Mouse (Mus musculus) induced T-regulatory cell, adult 2 months (primary cell): Measurements from ENCODE around the gene Nubp1.

Experiments
- DNase-seq: peaks from one replicate; pipeline ENCODE4 v3.0.0-alpha.2; 2012; ENCODE audit warnings: low read depth

The Nubp1 gene

DNA sequence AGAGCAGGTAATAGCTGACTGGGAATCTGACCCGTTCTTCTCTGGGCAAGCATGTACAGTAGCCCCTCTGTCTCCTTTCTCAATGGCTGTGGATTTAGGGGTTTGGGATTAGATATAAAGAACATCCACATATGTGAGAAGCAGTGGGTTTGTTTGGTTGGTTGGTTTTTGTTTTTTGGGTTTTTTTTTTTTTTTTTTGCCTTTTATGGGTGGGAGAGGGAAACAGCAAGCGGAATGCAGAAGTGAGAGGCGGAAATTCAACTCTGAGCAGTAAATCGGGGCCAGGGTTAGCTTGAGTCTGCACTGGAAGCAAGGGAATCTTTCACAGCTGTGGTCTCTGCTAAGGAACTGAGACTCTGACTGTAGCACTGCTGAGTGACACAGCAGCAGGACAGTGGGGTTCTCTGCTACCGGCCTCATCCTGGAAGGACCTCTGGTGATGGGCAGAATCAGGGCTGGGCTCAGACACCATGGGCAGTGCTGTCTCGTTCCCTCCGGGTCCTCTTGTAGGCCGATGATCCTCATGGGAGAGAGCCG is 6.0 kb downstream of the Nubp1 start:
- no peak for DNase-seq

DNA sequence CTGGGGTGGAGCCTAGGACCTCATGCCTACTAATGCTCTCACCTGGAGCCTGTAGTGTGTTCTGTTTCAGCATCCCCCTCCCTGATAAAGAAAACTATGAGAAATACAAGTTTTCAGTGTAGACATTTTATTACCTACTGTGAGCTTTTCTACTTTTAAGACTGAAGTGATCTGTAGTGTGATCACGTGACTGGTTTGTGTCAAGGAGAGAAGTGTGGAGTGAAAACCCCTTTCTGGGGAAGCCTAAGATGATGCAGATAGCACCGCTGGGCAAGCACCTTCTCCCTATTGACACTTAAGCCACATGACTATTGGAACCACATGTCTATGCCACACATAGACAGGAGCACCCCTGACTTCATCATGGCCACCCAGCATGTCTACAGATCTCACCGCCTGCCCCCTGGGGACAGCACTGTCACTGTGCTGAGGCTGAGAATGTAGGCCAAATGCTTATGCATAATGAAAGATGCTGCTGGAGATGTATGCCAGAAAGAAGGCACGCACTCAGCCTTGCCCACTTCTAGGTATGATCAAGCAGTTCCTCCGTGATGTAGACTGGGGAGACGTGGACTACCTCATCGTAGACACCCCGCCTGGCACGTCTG is 8.8 kb downstream of the Nubp1 start:
- no peak for DNase-seq

DNA sequence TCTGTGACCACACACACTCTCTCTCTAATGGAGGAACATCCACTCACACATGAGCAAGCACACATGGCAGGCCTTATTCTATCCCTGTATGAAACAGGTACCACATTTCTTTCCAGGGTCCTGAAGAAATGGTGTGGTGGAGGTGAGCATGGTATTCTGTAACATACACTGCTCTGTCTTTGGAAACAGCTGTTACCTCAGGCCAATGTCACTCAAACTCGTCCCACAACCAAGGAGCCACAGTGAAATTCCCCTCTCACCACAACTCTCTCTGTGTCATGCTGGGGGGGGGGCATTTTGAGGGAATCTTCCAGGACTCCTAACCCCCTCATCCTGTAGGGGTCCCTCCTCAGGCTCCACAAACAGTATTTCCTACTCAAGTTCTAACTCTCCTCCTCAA is 20.2 kb downstream of the Nubp1 start:
- DNase-seq = no peak

DNA sequence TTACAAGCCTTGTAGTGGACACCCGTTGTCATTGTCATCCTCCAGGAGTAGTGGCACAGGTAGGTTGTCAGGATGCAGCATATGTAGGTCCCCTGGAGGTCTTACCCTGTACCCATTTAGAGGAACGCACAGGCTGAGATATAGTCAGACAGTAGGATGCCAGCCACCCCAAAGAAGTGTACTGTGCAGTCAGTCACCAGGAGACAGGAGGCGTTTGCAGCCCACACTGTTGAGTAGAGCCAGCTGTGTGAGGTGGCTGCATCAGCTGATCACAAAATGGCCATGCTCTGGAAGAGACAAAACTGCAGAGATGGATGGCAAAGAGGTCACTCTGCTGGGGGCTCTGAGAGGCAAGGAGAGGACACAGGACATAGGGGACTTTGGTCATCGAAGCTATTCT is 20.6 kb downstream of the Nubp1 start:
- no peak for DNase-seq

DNA sequence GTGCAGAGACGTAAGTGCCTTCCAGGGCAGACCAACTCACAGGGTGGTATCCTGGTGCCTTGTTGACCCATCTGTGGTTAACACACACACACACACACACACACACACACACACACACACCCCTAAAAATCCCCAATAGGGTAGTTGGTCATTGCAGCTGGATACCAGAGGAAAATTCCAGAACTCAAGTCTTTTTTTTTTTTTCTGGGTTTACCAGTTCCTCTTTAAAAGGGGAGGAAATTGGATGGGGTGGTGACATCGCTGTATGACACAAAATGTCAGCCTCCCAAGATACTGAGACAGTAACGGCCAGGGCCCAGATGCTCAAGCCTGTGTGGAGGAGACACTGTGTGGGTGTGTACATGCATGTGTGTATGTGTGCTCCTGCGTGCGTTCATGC is 21.6 kb downstream of the Nubp1 start:
- DNase-seq = no peak

DNA sequence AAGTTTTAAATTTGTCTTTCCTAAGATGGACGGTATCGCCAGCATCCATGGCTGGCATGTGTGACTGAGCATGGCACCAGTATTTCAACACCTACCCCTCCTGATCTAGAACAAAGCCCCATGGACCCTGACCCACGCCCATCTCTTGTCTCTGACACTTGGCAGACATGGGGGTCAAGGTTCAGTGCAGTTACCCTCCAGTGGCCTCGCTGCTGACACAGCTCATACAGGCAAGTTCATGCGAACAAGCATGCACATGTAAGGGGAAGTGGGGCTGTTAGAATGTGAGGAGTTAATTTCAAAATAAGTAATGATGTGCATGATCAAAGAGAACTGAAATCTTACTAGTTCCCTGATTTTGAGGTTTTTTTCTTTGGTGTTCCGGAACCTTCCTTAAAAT is 24.4 kb downstream of the Nubp1 start:
- DNase-seq = no peak

DNA sequence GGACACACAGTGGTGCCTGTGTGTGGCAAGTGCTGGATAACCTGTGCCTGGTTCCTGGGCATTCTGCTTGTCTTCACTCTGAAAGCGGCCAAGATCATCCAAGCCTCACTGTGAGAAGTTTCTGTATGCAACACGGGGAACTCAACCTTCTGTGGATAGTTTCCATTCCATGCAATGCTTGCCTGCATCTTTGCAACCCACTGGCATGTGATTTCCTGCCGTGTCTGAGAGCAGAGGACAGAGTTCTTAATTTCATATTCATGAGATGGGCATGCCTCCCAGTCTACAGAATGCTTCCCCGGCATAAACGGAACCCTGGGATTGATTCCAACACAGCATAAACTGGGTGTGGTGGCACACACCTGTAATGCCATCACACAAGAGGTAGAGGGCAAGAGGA is 26.3 kb downstream of the Nubp1 start:
- no peak for DNase-seq

DNA sequence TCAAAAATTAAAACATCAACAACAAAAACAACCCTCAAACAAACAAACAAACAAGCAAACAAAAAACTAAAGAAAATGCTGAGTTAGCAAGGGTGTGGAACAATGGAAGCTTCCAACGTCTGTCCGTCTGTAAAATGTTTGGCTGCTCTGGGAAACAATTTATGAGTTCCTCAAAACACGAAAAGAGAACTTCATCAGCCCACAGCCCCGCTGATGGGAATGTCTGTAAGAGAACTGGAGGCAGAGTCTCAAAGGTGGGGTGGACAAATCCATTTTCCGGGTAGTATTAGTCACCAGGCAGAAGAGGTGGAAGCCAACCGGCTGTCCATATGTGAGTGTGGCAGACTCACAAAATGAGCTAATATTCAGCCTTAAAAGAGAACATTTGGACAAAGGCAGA is 29.6 kb downstream of the Nubp1 start:
- DNase-seq = no peak

DNA sequence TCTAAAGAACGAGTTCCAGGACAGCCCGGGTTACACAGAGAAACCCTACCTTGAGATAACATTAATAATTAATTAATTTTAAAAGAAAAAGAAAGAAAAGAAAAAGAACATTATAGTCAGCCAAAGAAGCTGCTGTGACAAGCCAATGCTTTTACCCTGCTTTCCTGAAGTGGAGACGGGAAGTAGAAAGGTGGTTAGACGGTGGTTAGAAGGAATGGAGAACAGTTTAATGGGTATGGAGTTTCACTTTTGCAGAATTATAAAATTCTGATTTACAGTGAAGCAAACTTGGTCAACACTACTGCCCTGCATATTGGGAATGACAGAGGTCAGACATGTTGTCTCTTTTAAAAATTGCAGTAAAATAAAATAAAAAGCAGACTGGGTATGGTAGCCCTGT is 30.0 kb downstream of the Nubp1 start:
- DNase-seq = no peak

DNA sequence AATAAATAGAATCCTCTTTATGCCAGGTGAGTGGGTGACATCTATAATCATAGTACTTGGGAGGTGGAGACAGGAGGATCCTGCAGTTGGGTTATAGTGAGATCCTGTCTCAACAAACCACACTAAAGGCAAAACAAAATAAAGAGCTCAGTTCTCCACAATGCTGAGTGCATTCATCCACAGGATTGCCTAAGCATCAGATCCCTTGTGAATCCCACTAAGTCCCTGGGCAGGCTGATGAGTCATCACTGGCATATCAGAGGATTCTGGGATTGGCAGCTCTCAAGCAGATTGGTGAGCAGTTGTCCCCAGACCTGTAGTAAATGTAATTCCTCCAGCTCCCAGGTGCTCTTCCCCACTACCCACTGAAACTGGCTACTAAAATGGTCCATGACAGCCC is 32.0 kb downstream of the Nubp1 start:
- no peak for DNase-seq

DNA sequence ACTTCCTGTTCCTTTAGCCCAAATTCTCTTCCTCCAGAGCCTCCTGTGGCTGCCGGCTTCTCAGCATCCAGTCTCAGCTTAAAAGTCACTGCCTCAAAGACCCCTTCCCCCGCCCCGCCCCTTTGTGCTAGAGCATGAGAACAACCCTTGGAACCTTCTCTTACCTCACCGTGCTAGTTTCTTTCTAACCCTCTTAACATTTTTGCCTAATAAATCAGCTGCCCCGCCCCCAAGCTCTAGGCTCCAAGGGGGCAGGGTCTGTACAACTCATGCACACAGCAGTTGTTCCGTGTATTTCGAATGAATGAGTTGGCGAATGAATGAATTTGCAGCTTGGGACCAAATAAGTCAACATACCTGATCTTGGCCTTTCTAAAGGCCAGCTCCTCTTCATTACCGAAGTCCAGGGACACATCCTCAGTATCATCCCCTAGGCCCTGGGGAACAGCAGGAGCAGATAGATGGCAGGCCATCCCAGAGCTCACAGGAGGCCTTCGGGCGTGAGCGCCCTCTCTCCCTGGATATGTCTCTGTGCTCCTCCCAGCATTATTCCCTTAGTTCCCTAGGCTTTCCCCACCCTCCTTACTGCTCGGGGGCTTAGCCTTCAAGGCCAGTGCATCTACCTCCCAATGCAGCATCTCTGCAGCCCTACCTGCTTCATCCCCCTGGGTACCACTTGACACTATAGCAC is 35.0 kb downstream of the Nubp1 start:
- no peak for DNase-seq

DNA sequence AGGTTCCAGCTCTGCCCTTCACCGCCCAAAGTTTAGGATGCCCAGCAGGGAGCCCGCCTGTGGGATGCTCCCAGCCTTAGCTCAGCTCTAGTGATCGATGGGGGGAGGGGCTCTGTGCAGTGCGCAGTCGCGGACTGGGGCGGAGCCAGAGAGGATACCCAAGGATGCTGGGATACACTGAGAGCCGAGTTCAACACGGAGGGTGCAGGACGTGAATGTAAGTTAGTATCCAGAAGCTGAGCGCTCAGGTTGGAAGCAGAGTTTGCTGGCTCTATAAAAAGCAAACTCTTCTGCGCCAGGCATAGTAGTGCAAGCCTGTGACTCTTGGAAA is 35.5 kb downstream of the Nubp1 start, which contains the start of gene Tvp23a:
Gene Tvp23a, minus strand, starts transcription at position 99 of the 331 bp plus-strand sequence.
- DNase-seq = no peak

DNA sequence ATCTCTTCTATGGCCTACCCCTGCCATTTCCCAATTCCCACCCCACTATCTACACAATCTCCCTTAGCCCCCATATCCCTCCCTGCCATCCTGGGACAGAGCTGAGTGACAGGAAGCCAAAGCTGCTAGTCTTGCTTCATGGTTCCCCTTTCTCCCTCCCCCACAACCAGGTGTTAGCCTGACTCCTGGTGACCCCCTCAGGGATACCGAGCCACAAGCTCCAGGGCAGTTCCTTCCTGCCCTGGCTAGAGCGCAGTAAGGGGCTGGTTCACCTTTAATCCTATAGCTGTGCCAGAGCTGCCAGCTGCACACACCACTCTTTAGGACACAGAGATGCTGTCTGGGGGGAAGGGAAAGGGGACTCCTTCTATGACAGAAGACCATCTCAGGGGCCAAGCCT is 36.0 kb downstream of the Nubp1 start:
- DNase-seq = no peak

DNA sequence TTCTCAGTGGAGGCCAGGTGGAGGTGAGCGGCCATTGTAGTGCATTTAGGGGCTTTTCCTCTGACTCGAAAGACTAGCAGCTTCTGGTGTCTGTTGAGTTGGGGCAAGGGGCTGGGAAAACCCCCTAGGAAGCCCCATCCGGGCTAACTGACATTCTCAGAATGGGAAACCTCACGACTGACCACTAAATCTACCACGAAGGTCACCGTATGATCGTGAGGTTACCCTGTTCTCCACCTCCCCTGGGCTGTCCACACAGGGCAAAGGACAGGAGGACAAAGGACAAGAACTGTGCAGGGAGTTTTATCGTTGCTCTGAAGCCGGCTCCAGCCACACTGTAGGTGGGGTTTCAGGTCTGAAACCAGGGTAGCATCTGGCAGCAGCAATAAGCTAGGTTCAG is 37.2 kb downstream of the Nubp1 start:
- DNase-seq = peak; percentile 30

DNA sequence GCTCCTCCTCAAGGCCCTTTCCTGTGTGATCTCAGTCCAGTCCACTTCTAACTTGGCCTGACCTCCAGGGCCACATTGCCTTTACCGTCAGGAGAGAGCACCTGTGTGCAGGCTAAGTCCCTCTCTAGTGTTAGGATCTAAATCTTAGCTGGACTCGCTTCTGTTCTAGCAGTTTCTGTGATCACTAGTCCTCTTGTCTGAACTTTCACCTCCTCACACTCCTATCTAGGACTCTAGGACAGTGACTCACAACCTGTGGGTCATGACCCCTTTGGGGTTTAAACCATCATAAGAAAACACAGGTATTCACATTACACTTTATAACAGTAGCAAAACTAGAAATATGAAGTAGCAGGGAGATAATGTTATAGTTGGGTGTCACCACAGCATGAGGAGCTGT is 40.2 kb downstream of the Nubp1 start:
- no peak for DNase-seq

DNA sequence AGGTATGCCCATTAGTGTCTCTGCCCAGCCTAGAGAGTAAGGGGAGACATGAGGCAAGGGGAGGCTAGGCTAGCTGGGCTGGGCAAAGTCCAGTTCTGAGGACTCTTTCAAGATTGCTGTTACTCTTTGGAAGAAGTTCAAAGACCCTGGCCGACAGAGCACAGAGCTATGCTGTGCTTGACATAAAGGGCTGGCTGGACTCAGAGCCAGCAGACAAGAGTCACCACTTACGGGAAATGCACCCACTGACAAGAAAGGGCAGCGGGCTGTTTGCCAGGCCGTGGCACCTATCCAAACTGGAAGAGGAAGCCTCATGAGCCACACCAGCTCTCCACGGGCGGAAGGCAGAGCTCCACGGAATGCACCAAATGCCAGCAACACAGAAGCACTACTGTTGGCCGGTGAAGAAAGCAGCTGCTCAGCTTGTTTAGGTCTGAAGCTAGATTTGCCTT is 40.7 kb downstream of the Nubp1 start:
- DNase-seq = no peak

DNA sequence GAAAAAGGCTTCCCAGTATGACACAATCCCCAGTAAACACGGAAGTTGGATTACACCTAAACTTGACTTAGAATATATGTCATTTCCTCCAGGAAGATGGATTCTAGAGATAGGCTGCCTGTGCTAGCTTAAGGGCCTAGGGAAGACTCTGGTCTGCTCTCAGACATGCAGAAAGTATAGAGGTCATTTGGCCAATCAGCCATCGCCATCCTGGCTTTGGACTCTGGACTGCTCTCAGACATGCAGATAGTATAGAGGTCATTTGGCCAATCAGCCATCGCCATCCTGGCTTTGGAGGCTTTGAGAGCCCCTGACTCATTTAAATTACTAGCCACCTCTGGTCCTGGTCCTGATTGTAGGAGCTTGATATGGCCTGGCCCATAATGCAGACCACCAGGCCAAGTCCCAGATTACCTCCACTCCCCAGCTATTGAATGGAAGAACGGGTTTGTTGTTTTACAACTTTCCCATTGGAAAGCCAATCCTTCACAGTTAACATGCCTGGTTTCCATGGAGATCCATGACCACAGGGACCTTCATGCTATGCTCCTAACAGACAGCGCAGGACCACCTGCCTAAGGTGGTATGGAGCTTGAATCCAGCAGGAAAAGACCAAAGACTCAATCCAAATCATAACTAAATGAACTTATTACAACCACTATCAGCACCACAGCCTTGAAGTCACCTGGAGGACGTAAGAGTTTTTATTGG is 42.3 kb downstream of the Nubp1 start:
- no peak for DNase-seq

DNA sequence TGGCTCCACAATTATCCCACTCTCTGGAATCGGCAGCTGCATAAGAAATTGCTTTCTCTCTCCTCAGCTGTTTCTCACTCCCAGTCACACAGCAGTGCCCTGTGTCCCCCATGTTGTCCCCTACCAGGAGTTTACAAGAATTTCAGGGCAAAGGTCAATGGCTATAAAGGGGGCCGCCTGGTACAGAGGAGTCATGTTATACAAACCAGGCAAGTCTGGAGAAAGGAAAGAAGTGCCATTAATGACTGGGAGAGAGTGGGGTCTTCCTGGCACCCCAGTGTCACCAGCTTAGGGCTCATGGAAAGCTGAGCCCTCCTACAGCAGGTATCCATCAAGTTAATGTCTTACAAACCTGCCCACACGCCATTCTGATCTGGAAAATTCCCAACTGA is 42.8 kb downstream of the Nubp1 start:
- DNase-seq = no peak

DNA sequence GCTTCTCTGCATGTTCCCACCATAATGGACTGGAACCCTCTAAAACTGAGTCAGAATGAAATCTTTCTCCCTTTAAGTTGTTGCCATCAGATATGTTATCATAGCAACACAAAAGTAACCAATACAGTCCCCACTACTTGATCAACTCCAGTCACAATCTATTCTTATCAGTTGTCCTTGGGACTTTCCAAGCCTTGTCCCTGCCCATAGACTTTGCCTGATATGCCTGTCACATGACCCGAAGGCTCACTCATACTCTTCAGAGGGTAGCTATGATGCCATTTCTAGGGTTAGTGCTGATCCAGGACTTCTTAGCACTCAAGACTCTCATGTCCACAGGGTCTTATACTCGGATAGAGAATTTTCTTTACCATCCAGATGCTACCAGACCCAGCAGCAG is 48.4 kb downstream of the Nubp1 start:
- DNase-seq = no peak

DNA sequence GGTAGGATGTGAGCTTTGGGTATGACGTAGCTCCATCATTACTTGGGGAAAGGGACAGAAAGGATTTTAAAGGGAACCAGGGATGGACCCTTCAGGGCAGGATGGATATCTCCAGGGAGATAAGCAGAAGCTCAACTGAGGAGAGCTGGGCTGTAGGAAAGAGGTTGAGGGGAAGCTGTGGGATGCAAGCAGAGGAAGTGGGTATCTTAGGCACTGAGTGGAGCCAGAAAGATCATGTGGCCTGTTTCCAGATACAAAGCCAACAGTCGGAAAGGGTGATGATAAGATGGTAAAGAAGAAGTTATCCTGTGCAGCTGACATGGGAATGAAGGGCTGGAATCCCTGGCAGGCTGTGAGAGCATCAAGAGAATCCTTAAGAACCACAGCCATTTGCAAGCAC is 49.4 kb downstream of the Nubp1 start:
- DNase-seq = no peak

DNA sequence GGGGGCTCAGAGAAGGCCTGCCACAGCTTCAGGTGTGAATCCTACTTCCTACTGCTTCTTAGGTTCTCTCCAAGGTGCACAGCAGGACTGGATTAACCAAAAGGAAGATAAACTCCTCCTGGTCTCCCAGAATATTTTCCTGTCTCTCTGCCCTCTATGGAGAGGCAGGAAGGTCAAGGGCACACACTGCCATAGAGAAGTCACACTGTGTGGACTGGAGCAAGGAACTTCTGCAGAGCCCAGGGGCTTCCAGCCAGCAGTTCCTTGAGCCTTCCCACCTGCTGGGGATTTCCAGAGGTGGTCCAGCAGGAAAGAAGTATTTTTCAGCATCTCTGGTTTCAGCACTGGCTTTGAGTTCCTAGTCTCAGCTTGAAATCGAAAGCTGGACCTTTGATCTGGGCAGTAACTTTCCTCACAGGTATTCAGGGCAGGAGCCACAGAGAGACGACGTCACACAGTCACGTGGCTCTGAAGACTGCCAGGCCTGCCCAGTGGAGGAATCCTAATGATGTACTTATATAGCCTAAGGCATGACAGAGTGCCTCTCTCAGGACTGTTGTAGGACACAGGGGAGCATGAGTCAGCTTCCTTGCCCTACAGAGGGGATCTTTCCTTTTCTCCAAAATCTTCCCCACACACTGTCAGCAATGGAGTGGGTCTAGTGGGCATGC is 53.4 kb downstream of the Nubp1 start:
- no peak for DNase-seq

DNA sequence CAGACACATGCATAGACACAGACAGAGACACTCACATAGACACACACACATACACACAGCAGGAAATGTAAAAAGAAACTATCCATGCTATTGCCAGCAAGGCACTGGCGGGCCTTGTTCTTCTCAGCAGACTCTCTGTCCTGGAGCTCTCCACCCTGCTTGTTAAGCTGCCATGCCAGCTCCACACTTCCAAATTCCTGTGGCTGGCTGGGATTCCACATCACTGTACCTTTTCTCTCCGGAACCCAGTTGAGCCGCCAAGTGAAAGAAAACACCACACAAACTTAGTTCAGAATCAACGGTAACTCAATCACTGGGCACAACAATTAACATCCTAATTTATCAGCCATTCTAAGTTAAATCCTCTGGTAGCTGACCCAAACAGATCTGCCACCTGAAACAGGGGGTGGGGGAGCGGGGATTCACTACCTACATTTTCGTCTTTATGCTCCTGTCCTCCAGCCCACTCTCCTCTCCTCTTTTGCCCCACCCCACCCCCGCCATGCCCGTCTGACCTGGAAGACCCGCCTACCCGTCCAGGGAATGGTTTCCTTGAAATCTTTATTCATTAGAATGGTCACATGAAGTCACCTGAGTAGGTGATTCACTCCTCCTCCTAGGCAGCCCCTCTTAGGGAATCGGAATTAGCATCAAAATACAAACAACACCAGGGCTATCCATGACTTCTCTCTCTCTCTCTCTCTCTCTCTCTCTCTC is 55.8 kb downstream of the Nubp1 start:
- no peak for DNase-seq
